Mouse (Mus musculus): ENCODE measurements around the gene Ttll13. TPM values are rescaled to one million over a fixed set of nuclear protein-coding genes. Genes with fewer than 3 reads are reported as not detected.

Ttll13 gene
- polyA plus RNA-seq, 1 experiment, result 0.42 TPM

DNA sequence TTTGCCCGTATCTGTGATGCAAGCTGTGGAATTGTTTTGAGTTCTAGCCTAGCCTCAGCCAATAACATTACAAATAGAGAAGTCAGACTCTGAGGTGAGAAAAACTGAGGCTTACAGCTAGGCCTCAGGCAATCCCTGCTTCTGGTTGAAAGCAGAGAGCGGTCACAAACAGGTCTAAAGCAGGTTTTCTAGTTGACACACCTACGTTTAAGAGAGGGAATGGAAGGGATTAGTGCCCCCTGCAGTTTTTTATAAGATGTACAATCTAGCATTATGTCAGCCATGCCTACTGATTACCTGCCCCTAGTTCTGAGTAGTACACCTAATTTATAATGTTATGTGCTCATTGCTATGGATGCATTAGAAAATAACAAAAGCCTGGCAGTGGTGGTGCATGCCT, 61.6 kb downstream of the Ttll13 start:
- no peaks in the 10 kb centered on the region for H3K27me3 ChIP-seq (ENCODE audit: control insufficient read depth)
- TF ChIP-seq TAL1 (IDR thresholded peaks at IDR 0.05; ENCODE audit: low read length), result no peak
- TF ChIP-seq GATA1 (IDR thresholded peaks at IDR 0.05; ENCODE audit: low read length), result no peak
- no peak overlapping the region for H3K4me3 ChIP-seq (replicated peaks)
- no peaks in the 10 kb centered on the region for H3K9me3 ChIP-seq (ENCODE audit: control insufficient read depth, low read length)
- H3K4me1 ChIP-seq (ENCODE audit: control insufficient read depth), result peaks cover 3% of the 10 kb centered on the region
- H3K36me3 ChIP-seq (ENCODE audit: control insufficient read depth), result peaks cover 100% of the 10 kb centered on the region

Other genes with a start within 250 kb of the Ttll13 start
- 0.20 and 0.27 TPM in 2 replicates for gene Zfp710, start 221.6 kb upstream of the Ttll13 start, polyA plus RNA-seq (2012)
- 3.8 and 4.1 TPM in 2 replicates for gene Idh2, start 131.0 kb upstream of the Ttll13 start, polyA plus RNA-seq (2012)
- gene Sema4b, start 59.5 kb upstream of the Ttll13 start, polyA plus RNA-seq (2012), result 3.1 and 3.2 TPM in 2 replicates
- 9.1 and 10.7 TPM in 2 replicates for gene Cib1, start 13.6 kb upstream of the Ttll13 start, polyA plus RNA-seq (2012)
- gene Gdpgp1, start 13.5 kb upstream of the Ttll13 start, polyA plus RNA-seq (2012), result 0.06 and 0.17 TPM in 2 replicates
- gene Ngrn, start 14.8 kb downstream of the Ttll13 start, polyA plus RNA-seq (2012), result 2.9 and 4.1 TPM in 2 replicates
- 0.13 and 0.14 TPM in 2 replicates for gene Vps33b, start 23.3 kb downstream of the Ttll13 start, polyA plus RNA-seq (2012)
- 3.0 and 4.6 TPM in 2 replicates for gene Prc1, start 48.1 kb downstream of the Ttll13 start, polyA plus RNA-seq (2012)
- gene Rccd1, start 78.1 kb downstream of the Ttll13 start, polyA plus RNA-seq (2012), result 0.21 and 0.34 TPM in 2 replicates
- gene Unc45a, start 94.6 kb downstream of the Ttll13 start, polyA plus RNA-seq (2012), result 1.5 and 2.7 TPM in 2 replicates
- gene Hddc3, start 96.7 kb downstream of the Ttll13 start, polyA plus RNA-seq (2012), result 1.4 and 1.8 TPM in 2 replicates
- gene Man2a2, start 125.0 kb downstream of the Ttll13 start, polyA plus RNA-seq (2012), result 0.05 and 0.14 TPM in 2 replicates
- 0.69 and 0.95 TPM in 2 replicates for gene Fes, start 141.6 kb downstream of the Ttll13 start, polyA plus RNA-seq (2012)
- 0.65 and 0.76 TPM in 2 replicates for gene Furin, start 159.1 kb downstream of the Ttll13 start, polyA plus RNA-seq (2012)

All from erythroblast, embryonic 14.5 days (primary cell).